Mouse (Mus musculus) adrenal gland, postnatal 36 days (tissue): ENCODE measurements around the gene Pknox2. TPM values are rescaled to one million over a fixed set of nuclear protein-coding genes. Genes with fewer than 3 reads are reported as not detected.

Experiments used
- DNase-seq, 2 experiments: peaks; one replicate each; pipeline ENCODE4 v3.0.0; 2021; ENCODE audit warnings: mixed read lengths in 1 of 2
- total RNA-seq, 2 experiments: library from RNA; stranded (reverse); gene quantifications; 2 replicates each; pipeline ENCODE4 v1.2.3; 2021

Gene Pknox2
- total RNA-seq, 2 experiments from 2014 or later = 2.1 to 2.2 TPM

DNA sequence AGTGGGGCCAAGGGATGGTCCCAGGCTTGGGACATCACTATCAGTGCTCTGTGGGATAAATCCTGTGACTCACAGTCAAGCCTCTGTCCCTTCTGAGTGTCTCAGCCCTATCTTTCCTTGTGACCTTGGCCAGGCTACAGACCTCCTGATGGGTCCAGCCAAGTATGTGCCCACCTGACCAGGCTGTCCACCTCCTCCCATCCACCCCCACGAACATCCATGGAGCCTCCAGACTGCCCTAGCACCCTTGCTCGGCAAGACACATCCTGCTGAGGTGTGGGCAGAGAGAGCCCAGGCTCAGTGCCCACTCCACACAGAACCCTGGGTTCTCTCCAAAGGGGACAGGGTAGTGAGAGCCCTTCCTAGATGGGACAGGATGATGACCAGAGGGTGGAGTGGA is 204.6 kb downstream of the Pknox2 start:
- no peak for DNase-seq

DNA sequence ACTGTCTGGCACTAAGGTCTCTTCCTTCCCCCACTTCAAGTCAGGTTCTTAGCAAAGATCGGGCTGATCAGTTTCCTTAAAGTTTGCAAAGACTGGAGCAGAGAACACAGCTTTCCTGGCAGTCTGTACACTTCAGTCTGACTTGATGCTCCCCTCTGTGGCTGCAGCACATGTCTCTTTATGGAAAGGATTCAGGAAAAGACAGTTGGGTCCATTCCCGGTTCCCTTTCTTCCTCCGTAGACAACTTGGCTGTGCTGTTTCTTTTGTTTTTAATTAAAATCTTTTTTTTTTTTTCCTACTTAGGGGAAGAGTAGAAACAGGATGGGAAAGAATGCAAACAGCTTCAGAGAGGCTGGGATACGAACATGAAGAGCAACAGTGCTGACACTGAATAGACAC is 205.1 kb downstream of the Pknox2 start:
- DNase-seq = no peak

DNA sequence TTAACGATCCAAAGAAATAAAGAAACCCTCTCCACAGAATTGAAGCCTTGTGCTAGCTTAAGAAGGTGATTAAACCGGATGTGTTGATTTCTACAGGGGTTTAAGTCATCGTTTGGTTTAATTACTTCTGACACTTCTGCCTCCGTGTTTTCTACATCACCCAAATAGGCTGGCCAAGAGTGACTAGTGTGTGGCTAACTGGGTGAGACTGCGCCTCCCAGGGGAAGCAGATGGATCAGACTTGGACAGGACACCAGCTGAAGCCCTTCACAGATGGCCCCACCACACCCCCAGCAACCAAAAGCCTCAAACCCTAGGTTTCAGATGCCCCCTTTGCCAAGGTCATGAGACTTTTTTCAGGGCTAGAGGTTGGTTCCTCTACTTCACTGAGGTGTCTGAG is 205.6 kb downstream of the Pknox2 start:
- no peak for DNase-seq

DNA sequence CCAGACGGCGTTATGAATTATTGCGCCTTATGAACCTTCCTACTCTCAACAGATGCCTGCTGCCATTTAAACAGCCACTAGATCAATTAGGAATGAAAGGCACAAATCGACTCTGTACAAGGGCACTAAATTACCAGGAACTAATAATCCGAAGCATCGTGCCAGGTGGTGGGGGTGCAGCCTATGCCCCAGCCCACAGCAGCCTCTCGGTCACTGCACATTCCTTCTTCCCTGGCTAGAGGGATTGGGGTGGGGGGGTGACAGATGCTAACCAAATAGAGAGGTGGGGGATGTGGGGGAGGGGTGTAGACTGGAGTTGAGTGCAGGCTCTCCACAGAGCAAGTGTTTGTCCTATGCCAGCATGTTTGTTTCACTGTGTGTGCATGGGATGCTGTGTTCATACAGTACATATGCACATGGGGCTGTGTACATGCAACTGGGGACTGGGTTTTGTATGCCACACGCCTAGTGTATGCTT is 208.6 kb downstream of the Pknox2 start:
- no peak for DNase-seq

DNA sequence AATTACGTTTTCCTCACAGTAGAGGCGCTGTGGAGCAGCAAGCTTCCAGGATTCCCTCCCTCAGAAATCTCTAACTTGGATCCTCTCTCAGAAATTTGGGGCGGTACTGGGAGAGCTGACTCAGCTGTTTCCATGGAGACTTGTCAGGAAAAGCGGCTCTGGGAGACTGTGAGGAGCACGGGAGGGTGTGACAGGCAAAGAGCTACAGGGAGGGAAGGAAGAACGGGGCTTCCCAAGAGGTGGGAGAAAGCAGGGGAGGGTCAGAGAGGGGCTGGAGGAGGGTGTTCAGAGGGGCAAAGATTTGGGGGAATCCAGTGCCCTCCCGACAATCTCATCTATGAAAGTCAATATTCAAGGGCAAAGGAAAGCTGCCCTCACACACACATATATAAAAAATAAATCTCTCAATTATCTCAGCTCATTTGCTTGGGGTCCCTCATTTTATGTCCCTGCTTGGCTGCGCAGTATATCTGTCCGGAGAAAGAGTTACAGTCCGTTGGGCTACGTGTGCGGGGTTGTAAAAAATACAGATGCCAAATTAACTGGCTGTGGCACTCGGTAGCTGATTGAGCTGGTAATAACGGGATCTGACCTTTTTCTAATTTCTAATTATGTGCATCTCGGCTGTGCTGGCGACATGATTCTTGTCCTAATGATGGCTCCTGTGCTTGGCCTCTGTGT is 213.3 kb downstream of the Pknox2 start:
- DNase-seq = peak; percentile 77 to 83

DNA sequence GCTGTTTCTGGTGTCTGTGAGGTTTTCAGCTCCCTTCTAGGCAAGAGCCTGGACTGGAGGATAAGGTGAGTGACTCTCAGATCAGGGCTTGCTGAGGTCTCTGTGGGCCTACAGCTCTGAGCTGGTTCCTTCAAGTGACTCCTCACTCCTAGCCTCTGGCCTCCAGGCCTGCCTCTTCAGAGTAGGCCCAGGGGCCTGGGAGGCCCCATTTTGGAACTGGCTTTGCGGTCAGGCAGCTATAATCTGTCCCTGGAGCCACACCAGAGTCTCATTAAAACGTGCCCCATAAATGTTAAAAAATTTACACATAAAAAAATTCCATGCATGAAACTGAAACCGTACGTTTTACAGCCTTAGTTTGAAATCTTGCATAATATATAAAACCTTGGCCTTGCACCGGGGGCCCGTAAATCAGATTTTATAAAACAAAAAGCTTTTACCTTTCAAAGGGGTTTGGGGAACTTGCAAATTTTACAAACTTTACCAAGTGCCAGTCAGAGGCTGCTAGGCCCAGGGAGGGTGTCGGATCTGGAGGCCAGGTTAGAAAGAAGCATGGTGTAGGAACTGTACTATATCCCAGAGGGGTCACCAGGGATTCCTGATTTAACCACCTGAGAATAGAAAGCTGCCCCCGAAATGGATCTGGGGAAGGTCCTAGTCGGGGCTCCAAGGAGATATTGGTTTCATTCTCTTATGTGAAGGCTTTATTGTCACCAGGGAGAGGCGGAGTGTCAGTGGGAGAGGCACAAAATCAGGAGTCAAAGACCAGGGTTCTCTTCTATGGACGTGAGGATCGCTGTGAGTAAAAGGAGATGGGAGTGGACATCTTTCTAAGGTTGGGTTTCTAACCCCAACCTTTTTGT is 214.0 kb downstream of the Pknox2 start:
- no peak for DNase-seq

DNA sequence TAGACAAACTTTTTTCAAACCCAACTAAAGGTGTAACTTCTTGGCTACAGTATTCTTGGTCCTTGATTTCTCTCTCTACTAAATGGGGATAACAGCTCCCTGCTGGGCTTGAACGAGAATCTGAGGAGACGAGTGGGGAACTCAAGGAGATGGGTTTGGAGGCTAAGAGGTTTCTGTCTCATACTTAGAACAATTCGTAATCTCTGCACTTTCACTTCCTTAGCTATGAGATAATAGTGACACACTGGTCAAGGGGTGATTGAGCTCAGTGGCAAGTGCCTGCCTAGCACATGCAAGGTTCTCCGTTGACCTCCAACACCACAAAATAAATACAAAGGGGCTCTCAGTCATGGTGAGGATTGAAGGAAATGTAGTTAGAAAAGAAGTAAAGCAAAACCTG is 215.6 kb downstream of the Pknox2 start:
- DNase-seq = no peak

DNA sequence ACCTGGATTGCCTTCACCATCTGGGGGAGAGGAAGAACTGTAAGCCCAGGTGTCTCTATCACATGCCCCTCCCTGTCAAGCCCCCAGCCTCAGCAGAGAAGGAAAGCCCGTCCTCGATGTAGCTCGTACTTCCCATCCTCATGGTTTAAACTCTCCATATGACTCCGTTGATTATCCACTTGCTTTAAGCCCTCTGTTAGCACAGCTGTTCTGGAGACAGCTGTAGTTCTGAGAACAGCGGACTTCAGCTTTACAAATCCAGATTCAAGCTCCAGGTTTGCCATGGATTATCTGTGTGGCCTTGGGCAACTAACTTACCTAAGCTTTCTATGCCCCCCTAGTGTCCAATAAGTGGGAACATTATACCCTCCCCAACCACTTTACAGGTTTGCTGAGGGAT is 223.5 kb downstream of the Pknox2 start:
- DNase-seq = no peak

DNA sequence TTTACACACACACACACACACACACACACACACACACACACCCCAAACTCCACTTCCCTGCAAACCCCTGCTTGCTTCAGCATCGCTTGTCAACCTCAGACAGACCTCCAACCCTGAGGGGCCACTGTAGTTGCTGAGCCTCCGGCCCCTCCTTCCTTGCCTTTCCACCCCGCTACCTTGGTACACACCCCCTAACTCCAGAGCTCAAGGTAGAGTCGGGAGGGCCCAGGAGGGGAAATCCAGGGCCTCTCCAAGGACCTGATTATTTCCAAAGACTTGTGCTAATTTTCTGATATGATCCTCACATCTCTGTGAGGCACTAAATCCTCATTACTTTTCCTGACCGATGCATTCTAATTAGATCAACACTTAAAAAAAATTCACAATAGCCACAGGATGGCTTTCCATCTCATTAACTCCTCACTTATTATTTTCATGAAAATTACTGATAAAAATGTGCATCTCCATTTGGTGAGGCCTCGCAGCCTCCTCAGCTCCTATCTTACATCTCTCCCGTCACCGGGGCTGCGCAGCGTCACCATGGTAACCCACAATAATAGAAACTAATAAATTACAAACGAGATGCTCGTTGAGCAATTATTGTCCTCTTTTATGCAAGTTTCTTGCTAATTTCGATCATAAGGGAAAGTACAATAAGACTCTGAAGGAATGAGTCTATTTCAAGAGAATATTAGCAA is 225.3 kb downstream of the Pknox2 start:
- DNase-seq = no peak

DNA sequence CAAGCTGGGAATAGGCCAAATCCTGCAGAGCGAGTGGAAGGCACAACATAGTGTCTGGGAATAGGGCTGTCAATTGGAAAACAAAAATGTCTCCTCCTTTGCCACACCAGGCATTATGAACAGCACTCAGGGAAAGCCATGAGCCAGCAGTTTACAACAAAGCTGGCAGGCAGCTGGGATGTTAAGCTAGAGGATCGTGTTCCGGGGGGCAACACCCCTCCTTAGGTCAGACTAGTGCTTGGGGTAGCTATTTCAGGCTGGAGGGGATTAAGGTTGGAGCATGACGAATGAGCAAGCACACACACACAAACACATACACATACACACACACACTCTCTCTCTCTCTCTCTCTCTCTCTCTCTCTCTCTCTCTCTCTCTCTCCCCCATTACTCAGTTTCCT is 227.7 kb downstream of the Pknox2 start:
- no peak for DNase-seq

DNA sequence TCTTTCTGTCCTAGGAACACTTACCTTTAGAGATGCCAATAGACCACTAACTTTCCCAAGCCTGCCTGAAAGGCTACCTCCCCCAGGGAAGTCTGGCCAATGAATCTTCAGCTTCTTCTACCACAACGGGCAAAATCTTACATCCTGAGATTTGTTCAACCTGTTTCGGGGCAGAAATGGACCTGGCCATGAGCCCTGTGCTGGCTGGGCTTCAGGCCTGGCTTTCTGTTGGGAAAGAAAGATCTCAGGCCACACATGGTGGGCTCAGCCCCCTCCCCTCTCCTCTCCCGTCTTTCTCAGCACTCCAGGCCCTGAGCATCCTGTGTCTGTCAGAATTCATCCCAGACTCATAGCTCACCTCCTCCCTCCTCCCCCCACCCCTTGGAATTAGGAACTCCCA is 228.6 kb downstream of the Pknox2 start:
- DNase-seq = no peak

DNA sequence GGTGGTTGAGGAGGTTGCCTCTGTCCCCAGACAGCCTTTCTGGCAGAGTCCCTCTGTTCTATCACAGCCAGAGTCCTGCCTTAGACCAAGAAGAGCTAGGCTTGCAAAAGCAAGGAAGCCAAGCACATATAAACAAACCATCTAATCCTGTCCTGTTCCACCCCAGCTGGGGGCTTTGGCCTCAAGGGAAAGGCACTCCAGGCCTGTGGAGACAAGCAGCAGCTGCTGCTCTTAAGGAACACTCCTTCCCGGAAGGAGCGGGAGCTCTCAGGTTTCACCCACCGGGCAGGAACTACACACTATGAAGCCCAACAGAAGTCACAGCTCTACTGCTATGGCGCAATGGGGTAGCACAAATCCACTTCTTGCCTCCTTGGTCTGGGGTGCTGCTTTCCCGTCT is 230.3 kb downstream of the Pknox2 start:
- DNase-seq = no peak

DNA sequence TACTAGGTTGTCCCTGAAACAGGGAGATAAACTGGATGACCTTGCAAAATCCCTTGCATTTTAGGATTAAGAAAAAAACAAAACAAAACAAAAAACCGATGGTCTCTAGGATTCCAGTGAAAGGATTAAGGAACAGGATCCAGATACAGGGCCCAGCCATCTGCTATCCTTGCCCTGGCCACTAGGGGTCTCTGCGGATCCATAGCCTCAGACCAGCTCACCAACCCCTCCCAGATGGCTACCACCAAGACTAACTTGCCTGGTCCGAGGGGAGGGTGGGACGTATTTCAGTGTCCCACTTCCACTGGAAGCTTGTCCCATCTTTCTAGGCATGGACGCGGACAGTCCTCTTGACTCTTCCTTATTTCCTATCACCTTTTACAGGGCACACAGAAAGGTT is 230.8 kb downstream of the Pknox2 start:
- DNase-seq = peak; percentile 74 to 75

DNA sequence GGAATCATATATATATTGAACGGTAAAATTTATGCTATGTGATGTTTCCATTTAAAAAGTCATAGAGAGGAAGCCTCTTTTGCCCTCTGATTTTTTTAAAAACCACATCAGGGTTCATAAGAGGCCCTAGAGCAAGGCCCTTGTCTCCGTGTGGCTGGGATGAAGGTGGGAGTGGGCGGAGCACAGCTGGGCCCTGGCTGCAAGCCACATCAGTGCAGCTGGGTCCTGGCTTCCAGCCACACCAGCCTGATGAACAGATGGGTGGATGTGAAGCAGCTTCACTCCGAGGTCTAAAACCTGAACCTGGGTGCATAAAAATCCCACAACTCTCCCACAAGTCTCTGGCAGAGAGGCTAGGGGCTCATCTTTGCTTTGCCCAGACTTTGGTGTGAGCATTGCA is 241.8 kb downstream of the Pknox2 start:
- no peak for DNase-seq

DNA sequence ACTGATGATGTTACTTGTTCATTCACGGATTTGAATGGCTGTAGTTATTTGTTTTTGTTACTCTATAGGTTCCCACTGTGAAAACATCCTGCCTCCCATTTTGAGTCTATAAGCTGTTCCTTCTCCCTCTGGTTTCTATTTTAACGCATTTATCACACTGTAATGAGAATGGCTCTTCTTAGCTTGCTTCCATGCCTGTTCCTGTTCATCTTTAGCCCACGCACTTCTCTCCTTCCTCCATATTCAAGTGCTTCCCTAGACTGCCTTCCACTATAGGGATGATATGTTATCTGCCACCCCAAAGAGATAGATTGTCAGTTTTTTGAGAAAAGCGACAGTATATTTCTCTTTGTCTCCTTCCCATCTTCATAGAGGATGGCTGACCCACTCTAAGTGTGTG is 246.7 kb downstream of the Pknox2 start:
- DNase-seq = no peak

DNA sequence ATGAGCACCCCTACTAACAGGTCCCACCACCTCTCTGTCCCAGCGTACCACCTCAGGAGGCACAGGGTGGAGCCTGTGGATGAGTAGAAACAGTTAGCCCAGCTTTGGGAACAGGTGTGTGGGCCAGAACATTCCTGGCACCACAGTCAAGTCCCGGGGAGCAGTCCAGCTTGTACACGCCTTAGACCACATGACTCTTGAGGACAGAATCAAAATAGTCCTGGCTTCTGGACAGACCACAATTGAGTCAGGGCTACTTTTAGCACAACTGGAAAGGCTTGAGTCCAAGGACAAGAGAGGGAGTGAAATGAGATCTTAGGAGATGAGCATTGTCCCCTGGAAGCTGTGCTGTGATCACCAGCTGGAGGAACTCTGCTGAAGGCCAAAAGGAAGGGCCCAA is 248.6 kb downstream of the Pknox2 start:
- no peak for DNase-seq

DNA sequence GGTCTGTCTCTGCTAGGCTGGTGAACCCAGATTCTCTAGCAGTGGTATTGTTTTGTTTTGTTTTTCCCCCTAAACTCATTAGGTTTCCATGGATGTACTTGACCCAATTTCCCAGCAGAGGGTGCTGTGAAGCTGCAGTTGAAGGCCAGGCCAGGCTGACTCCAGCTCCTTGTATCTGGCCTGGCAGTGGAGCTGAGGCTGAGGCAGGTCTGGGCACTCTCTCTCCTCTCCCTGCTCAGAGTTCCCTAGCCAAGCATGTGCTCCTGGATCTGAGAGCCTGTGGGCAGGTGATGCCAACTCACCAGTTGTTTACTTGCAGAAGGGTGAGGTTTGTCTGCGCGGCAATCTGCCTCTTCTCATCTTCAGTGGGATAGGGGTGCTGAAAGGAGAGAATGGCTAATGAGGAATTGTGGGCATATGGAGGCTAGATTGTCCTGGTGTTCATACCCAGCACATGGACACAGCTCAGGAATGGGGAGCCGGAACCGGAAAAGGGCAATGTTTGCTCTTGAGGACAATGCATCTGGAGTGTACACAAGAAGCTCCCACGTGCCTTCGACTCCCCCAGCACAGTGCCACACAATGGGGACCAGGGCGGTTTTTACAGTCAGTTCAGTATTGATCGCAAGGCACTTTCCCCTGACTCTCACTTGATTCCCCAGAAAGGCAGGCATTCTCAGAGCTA is 252.1 kb downstream of the Pknox2 start:
- peak; percentile 68 to 77 for DNase-seq

DNA sequence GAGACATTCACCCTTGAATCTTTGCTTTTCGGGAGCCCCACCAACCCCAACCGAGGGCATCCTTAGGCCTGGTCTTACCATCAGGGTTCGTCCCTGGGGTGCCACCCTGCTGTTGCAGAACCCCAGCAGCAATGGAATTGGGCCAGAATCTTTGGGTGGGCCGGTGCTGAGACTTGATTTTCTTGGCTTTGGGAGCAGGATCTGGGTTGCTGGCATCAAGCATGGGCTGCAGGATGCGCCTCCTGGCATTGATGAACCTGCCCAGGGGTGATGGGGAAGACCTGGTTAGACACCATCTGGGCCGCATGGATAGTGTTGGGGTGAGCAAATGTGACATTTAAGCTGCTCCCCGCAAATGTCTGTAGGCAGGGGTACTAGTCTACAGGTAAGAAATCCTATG is 253.0 kb downstream of the Pknox2 start:
- peak in 1 of 2 experiments; percentile 8 for DNase-seq

DNA sequence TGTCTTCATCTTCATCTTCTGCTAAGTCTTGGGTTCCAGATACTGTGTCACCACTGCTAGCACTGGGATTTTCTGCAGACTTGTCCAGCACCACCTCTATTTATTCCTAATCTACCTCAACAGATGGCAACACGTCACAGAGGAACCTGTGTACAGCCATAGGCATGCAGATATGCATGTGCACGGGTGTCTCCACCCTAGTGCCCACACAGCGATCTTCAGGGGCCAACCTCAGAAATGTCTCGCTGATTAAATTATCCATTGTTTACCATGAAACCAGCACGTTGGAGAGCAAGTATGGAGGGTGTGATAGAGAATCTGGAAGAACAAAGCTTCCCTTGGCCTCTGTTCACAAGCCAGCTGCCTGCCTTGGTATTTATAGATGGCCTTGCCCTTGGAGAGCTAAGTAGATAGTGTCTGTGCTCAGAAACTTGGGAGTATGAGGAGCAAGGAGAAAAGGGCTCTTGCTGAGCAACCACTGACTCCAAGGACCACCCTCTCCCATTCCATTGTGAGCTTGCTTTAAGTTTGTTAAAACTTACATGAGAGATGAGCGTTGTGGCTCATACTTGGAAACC is 253.7 kb downstream of the Pknox2 start:
- peak in 1 of 2 experiments; percentile 19 for DNase-seq

DNA sequence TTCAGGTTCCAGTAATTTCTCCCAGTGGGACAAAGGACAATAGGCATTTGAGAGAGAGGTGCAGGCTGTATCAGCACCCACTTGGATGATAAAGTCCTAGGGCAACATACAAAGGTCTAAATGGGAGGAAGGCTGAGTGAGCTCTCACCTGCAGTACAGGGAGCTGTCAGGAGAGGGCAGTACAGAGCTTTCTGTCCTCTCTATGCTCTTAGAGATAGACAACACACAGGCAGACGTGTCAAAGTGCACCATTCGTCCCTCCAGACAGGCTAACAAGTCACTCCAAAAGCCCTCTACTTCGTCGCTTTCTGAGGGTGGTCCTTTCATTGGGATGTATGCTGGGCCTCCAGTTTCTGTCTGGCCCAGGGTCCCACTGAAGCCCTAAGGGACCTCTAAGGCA is 256.7 kb downstream of the Pknox2 start:
- peak; percentile 42 to 62 for DNase-seq

DNA sequence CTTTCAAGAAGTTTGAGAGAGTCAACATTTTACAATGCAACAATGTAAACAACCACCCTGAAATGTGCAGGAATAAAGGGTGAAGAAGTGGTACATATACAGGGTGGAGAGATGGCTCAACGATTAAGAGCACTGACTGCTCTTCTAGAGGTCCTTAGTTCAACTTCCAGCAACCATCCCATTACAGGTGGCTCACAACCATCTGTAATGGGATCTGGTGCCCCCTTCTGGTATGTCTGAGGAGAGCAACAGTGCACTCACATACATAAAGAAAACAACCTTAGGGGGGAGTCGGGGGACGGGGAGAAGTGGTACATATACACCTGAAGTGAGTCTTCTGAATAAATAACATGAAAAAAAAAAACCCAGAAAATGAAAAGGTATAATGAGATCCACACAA is 262.0 kb downstream of the Pknox2 start:
- DNase-seq = peak; percentile 32 to 68

DNA sequence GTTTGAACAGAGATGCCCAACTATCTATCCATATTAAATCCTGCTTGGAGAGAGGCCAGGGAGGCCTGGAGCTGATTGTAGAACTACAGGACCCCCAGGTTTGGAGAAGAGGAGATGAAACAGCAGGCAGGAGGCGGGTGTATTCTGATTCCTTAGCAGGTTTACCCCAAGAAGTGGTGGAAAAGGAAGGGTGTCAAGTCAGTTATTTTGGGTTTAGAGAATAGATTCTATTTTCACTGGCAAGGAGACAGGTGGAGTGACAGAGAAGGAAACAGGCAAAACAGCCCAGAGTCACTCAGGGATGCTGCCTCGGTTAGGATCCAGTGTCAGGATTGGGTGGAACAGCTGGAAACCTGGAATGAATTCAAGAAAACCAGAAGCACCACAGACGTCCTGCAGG is 263.6 kb downstream of the Pknox2 start:
- no peak for DNase-seq
